Mouse (Mus musculus) MEL (cell line): ENCODE results near the gene Raly. TPM values are rescaled to one million over a fixed set of nuclear protein-coding genes. Genes with fewer than 3 reads are reported as not detected.

Source experiments
- DNase-seq: peaks from one replicate; pipeline ENCODE4 v3.0.0; 2011; ENCODE audit warnings: low read depth, low spot score
- H3K27ac ChIP-seq: 2 replicates; pipeline ENCODE4 v1.5.1; 2012; ENCODE audit warnings: low read depth, mild to moderate bottlenecking, control low read depth, low read length, moderate library complexity; ENCODE audit not compliant: control insufficient read depth
- H3K27me3 ChIP-seq, 2 experiments: fragments of 150-350 bp in 1 of 2; sonication (generic) in 1 of 2; 2 replicates each; pipeline ENCODE4 v1.6.1; 2012; ENCODE audit warnings: low read length in 2 of 2, mild to moderate bottlenecking in 2 of 2, improper control_type of control experiment in 1 of 2, moderate library complexity in 1 of 2; ENCODE audit not compliant: insufficient read depth in 2 of 2, control insufficient read depth in 1 of 2
- H3K36me3 ChIP-seq, 2 experiments: 2 replicates each; pipeline ENCODE4 v1.6.1; 2012 to 2014; ENCODE audit warnings: low read length in 2 of 2, improper control_type of control experiment in 1 of 2, inconsistent platforms in 1 of 2, mild to moderate bottlenecking in 1 of 2; ENCODE audit not compliant: insufficient read depth in 2 of 2, control insufficient read depth in 1 of 2
- H3K4me1 ChIP-seq, 2 experiments: fragments of 150-350 bp in 1 of 2; sonication (generic) in 1 of 2; 2 replicates each; pipeline ENCODE4 v1.6.1; 2012; ENCODE audit warnings: low read length in 2 of 2, improper control_type of control experiment in 1 of 2, mild to moderate bottlenecking in 1 of 2; ENCODE audit not compliant: insufficient read depth in 2 of 2, control insufficient read depth in 1 of 2
- H3K4me3 ChIP-seq, 2 experiments: fragments of 150-350 bp in 1 of 2; sonication (generic) in 1 of 2; 2 replicates each; pipeline ENCODE4 v1.5.1; 2012; ENCODE audit warnings: low read depth in 2 of 2, low read length in 2 of 2, mild to moderate bottlenecking in 2 of 2, moderate library complexity in 2 of 2, control low read depth in 1 of 2, improper control_type of control experiment in 1 of 2; ENCODE audit not compliant: control insufficient read depth in 1 of 2, insufficient read depth in 1 of 2
- H3K79me2 ChIP-seq: 2 replicates; pipeline ENCODE4 v1.6.1; 2012; ENCODE audit warnings: mild to moderate bottlenecking, low read length, moderate library complexity; ENCODE audit not compliant: control insufficient read depth, poor library complexity, insufficient read depth
- H3K9ac ChIP-seq: 2 replicates; pipeline ENCODE4 v1.6.1; 2012; ENCODE audit warnings: low read depth, mild to moderate bottlenecking, control low read depth, low read length, moderate library complexity; ENCODE audit not compliant: control insufficient read depth, poor library complexity, severe bottlenecking
- H3K9me3 ChIP-seq: fragments of 150-350 bp; sonication (generic); replicated peaks from 2 replicates; pipeline ENCODE4 v1.6.1; 2012; ENCODE audit warnings: mild to moderate bottlenecking, low read length, improper control_type of control experiment, moderate library complexity; ENCODE audit not compliant: insufficient read depth
- CHD1 ChIP-seq: IDR thresholded peaks from 2 replicates; pipeline ENCODE4 v1.6.1; 2012; ENCODE audit warnings: low read depth, mild to moderate bottlenecking, inconsistent platforms, low read length, improper control_type of control experiment
- E2F4 ChIP-seq: IDR thresholded peaks from 2 replicates; pipeline ENCODE4 v1.6.1; 2011; ENCODE audit warnings: low read depth, low read length, improper control_type of control experiment, borderline replicate concordance
- ELF1 ChIP-seq: IDR thresholded peaks from 2 replicates; pipeline ENCODE4 v1.6.1; 2014; ENCODE audit warnings: low read depth, mild to moderate bottlenecking, inconsistent platforms, low read length, improper control_type of control experiment, moderate library complexity
- EP300 ChIP-seq, 2 experiments: IDR thresholded peaks; 2 replicates each; pipeline ENCODE4 v1.6.1; 2011; ENCODE audit warnings: improper control_type of control experiment in 2 of 2, low read length in 2 of 2, low read depth in 1 of 2, mild to moderate bottlenecking in 1 of 2
- GABPA ChIP-seq: IDR thresholded peaks from 2 replicates; pipeline ENCODE4 v1.6.1; 2012; ENCODE audit warnings: low read depth, mild to moderate bottlenecking, inconsistent platforms, low read length, improper control_type of control experiment, moderate library complexity
- GATA1 ChIP-seq: IDR thresholded peaks from 2 replicates; pipeline ENCODE4 v1.6.1; 2011; ENCODE audit warnings: low read depth, low read length, improper control_type of control experiment
- JUND ChIP-seq: IDR thresholded peaks from 2 replicates; pipeline ENCODE4 v1.6.1; 2011; ENCODE audit warnings: low read depth, mild to moderate bottlenecking, improper control_type of control experiment, low read length
- MAFK ChIP-seq: IDR thresholded peaks from 2 replicates; pipeline ENCODE4 v1.6.1; 2011; ENCODE audit warnings: low read depth, mild to moderate bottlenecking, low read length, improper control_type of control experiment, borderline replicate concordance
- MAX ChIP-seq: IDR thresholded peaks from 2 replicates; pipeline ENCODE4 v1.6.1; 2011; ENCODE audit warnings: low read length, improper control_type of control experiment
- MAZ ChIP-seq: IDR thresholded peaks from 2 replicates; pipeline ENCODE4 v1.6.1; 2012; ENCODE audit warnings: low read depth, mild to moderate bottlenecking, inconsistent platforms, low read length, improper control_type of control experiment
- MYB ChIP-seq: IDR thresholded peaks from 2 replicates; pipeline ENCODE4 v1.6.1; 2011; ENCODE audit warnings: mild to moderate bottlenecking, low read depth, low read length, improper control_type of control experiment
- MYC ChIP-seq: IDR thresholded peaks from 2 replicates; pipeline ENCODE4 v1.6.1; 2011; ENCODE audit warnings: low read depth, mild to moderate bottlenecking, low read length, improper control_type of control experiment, moderate library complexity
- NELFE ChIP-seq: IDR thresholded peaks from 2 replicates; pipeline ENCODE4 v1.6.1; 2011; ENCODE audit warnings: low read depth, low read length, improper control_type of control experiment
- POLR2A ChIP-seq, 2 experiments: IDR thresholded peaks; 2 replicates each; pipeline ENCODE4 v1.6.1; 2011 to 2012; ENCODE audit warnings: low read length in 2 of 2, mild to moderate bottlenecking in 2 of 2, control low read depth in 1 of 2, improper control_type of control experiment in 1 of 2, low read depth in 1 of 2, moderate library complexity in 1 of 2; ENCODE audit not compliant: control insufficient read depth in 1 of 2, insufficient read depth in 1 of 2, poor library complexity in 1 of 2
- POLR2AphosphoS5 ChIP-seq: IDR thresholded peaks from 2 replicates; pipeline ENCODE4 v1.6.1; 2012; ENCODE audit warnings: low read depth, borderline replicate concordance, mild to moderate bottlenecking, inconsistent platforms, low read length, moderate library complexity, mixed read lengths
- SMC3 ChIP-seq: IDR thresholded peaks from 2 replicates; pipeline ENCODE4 v1.6.1; 2011; ENCODE audit warnings: low read depth, low read length, improper control_type of control experiment
- TBP ChIP-seq: IDR thresholded peaks from 2 replicates; pipeline ENCODE4 v1.8.0; 2011; ENCODE audit warnings: low read depth, low read length, improper control_type of control experiment
- TCF12 ChIP-seq: IDR thresholded peaks from 2 replicates; pipeline ENCODE4 v1.6.1; 2014; ENCODE audit warnings: low read depth, mild to moderate bottlenecking, inconsistent platforms, low read length, improper control_type of control experiment, moderate library complexity
- USF1 ChIP-seq: IDR thresholded peaks from 2 replicates; pipeline ENCODE4 v1.6.1; 2014; ENCODE audit warnings: low read depth, mild to moderate bottlenecking, inconsistent platforms, low read length, improper control_type of control experiment, moderate library complexity
- ZC3H11A ChIP-seq: IDR thresholded peaks from 2 replicates; pipeline ENCODE4 v1.6.1; 2012; ENCODE audit warnings: low read depth, mild to moderate bottlenecking, inconsistent platforms, low read length, improper control_type of control experiment
- ZNF384 ChIP-seq: IDR thresholded peaks from 2 replicates; pipeline ENCODE4 v1.6.1; 2012; ENCODE audit warnings: low read depth, mild to moderate bottlenecking, inconsistent platforms, low read length, improper control_type of control experiment
- polyA plus RNA-seq, 2 experiments: library from polyadenylated mRNA; stranded (reverse) in 1 of 2; unstranded in 1 of 2; fragments of >175 nt in 1 of 2; fragments of >200 nt in 1 of 2; gene quantifications; 2 replicates each; pipeline versions ENCODE4 v1.2.1 to v1.2.4; 2012; ENCODE audit warnings: low replicate concordance in 2 of 2, low read depth in 1 of 2; ENCODE audit not compliant: insufficient read length in 2 of 2, insufficient read depth in 1 of 2, missing spikeins in 1 of 2
- total RNA-seq: library from RNA; depleted of rRNA; stranded (reverse); fragments of 300-350 nt; gene quantifications from 2 replicates; pipeline ENCODE4 v1.2.3, GENCODE M21; 2012

Raly gene
- total and polyA plus RNA-seq, 3 experiments: 214 to 407 TPM; not detected in 1

- no peak overlapping the region for H3K9ac ChIP-seq
- no peak overlapping the region for H3K27ac ChIP-seq
- no peak overlapping the region for H3K4me3 ChIP-seq
- DNase-seq: no peak
- H3K9me3 ChIP-seq: no peaks in the 10 kb centered on the region
- peaks cover 32% of the 10 kb centered on the region for H3K79me2 ChIP-seq
- H3K4me1 ChIP-seq: peaks cover 11 to 31% of the 10 kb centered on the region in 2 experiments
- TF ChIP-seq E2F4 (no peak), JUND (no peak), SMC3 (no peak)
- peaks cover 1 to 39% of the 10 kb centered on the region in 2 experiments; a peak in 3 of 4 replicates for H3K36me3 ChIP-seq
- no peaks in the 10 kb centered on the region for H3K27me3 ChIP-seq
Measured at GRCm38 (mm10) chr2:154789381-154789780, 1.5 kb upstream of the Raly start.

GRCm38 (mm10) chr2:154789977-154790655 lies 780 bp upstream of the Raly start:
- TF ChIP-seq EP300 (IDR thresholded peaks at IDR 0.05; ENCODE audit: low read depth in 1 of 2, low read length in 2 of 2) (no peak), POLR2AphosphoS5 (no peak), TBP (0 out of 2 replicates have a peak, but pooled peaks have one; percentile 52), ZNF384 (peak; percentile 81), GABPA (no peak), ZC3H11A (no peak), CHD1 (no peak), USF1 (peak; percentile 9; the same call in 1 of the 2 replicates), MYC (0 out of 2 replicates have a peak, but pooled peaks have one; percentile 6), GATA1 (0 out of 2 replicates have a peak, but pooled peaks have one; percentile 13), SMC3 (no peak), ELF1 (no peak), MYB (no peak), E2F4 (no peak), MAZ (no peak), POLR2A (IDR thresholded peaks at IDR 0.05; ENCODE audit: control insufficient read depth in 1 of 2, insufficient read depth in 1 of 2, low read depth in 1 of 2, low read length in 2 of 2, poor library complexity in 1 of 2) (peak in 1 of 2 experiments; percentile 68; a peak in 2 of 4 replicates), MAX (no peak), NELFE (peak; percentile 38), MAFK (no peak), TCF12 (0 out of 2 replicates have a peak, but pooled peaks have one; percentile 12)
- H3K9ac ChIP-seq: peak overlapping the region; percentile 67
- no peaks in the 10 kb centered on the region for H3K27me3 ChIP-seq
- peaks cover 39% of the 10 kb centered on the region for H3K79me2 ChIP-seq
- peaks cover 11 to 32% of the 10 kb centered on the region in 2 experiments for H3K4me1 ChIP-seq
- H3K4me3 ChIP-seq: peak overlapping the region; percentile 43 to 72
- no peaks in the 10 kb centered on the region for H3K9me3 ChIP-seq
- H3K27ac ChIP-seq: peak overlapping the region; percentile 49
- H3K36me3 ChIP-seq: peaks cover 2 to 46% of the 10 kb centered on the region in 2 experiments; a peak in 3 of 4 replicates
- no peak for DNase-seq
